ENCODE assay signal across 7 mouse cellular contexts in the genomic region with DNA sequence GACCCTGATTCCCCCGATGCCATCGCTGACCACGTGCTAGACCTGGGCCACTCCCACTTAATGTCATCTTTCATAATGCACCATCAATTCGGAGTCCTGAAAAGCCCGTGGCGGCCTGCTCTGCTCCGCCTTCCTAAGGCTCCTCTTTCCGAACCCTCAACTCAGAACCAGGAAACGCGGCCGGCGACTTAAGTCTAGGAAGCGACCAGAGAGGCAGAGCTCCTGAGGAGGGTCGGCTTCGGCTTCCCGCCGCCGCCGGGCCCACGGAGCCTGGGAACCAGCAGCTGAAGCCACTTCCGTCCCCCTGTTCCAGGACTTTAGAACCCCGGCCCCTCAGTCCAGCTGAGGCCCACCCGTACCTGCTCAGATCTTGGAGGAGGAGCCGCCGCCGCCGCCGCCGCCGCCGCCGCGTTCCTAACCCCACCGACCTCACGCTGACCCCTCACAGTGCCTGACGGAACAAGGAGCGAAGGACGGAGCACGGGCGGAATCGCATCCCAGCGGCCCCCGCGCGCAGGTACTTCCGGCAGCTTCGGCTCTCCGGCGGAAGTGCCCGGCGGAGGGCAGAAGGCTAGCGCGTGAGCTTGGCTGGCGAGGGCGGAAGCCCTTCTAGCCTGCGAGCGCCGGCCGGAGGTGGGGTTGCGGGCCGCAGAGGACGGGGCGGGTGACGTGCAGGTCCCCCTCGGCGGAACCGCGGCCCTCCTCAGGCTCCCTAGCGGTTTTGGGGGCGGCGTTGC. TPM values are rescaled to one million over a fixed set of nuclear protein-coding genes. Genes with fewer than 3 reads are reported as not detected.
DNase-seq lines count a peak whose midpoint lies in the region; ATAC-seq lines count a peak whose summit lies in the region.

Zgpat (plus strand) TSS at position 69 of the 737 bp plus-strand sequence.
Arfrp1 (minus strand) TSS at position 545 of the 737 bp plus-strand sequence.

- H3K36me3 ChIP-seq in embryonic facial prominence, embryonic 11.5 days (replicated peaks; ENCODE audit: control insufficient read depth, insufficient read depth, low read depth, low read length), result peaks cover 4% of the 10 kb centered on the region
- H3K36me3 ChIP-seq in limb, embryonic 11.5 days (ENCODE audit: control insufficient read depth, insufficient read depth, low read length), result peaks cover 20% of the 10 kb centered on the region
- H3K36me3 ChIP-seq in midbrain, embryonic 14.5 days (ENCODE audit: control insufficient read depth, insufficient read depth, low read length), result peaks cover 42% of the 10 kb centered on the region

- ATAC-seq in embryonic facial prominence, embryonic 11.5 days (replicated peaks; ENCODE audit: insufficient number of reproducible peaks, low FRiP score, low TSS enrichment, low read depth), result peak; percentile 90
- peak; percentile 90 for ATAC-seq in limb, embryonic 11.5 days (ENCODE audit: insufficient number of reproducible peaks, low FRiP score, low TSS enrichment, low read depth)
- ATAC-seq in midbrain, embryonic 14.5 days (ENCODE audit: low FRiP score, low TSS enrichment), result peak; percentile 92

- peak within 1 kb of the TSS; percentile 90 for H3K4me3 ChIP-seq in embryonic facial prominence, embryonic 11.5 days (ENCODE audit: low read depth, low read length)
- peak within 1 kb of the TSS; percentile 83 for H3K4me3 ChIP-seq in limb, embryonic 11.5 days (ENCODE audit: low read depth, low read length)
- H3K4me3 ChIP-seq in midbrain, embryonic 14.5 days (replicated peaks; ENCODE audit: low read depth, low read length), result peak within 1 kb of the TSS; percentile 85

- H3K4me2 ChIP-seq in embryonic facial prominence, embryonic 11.5 days (ENCODE audit: low read depth, low read length), result peak within 1 kb of the TSS; percentile 90
- peak within 1 kb of the TSS; percentile 92 for H3K4me2 ChIP-seq in limb, embryonic 11.5 days (ENCODE audit: low read depth, severe bottlenecking)
- peak within 1 kb of the TSS; percentile 98 for H3K4me2 ChIP-seq in midbrain, embryonic 14.5 days (ENCODE audit: low read length)

- H3K4me1 ChIP-seq in embryonic facial prominence, embryonic 11.5 days (ENCODE audit: control insufficient read depth, insufficient read depth, low read length), result no peaks in the 10 kb centered on the region
- H3K4me1 ChIP-seq in limb, embryonic 11.5 days (ENCODE audit: control insufficient read depth, insufficient read depth, low read length), result peaks cover 11% of the 10 kb centered on the region
- H3K4me1 ChIP-seq in midbrain, embryonic 14.5 days (ENCODE audit: control insufficient read depth, insufficient read depth, low read length), result peaks cover 33% of the 10 kb centered on the region

- no peaks in the 10 kb centered on the region for H3K27me3 ChIP-seq in embryonic facial prominence, embryonic 11.5 days (ENCODE audit: control insufficient read depth, insufficient read depth, low read length)
- H3K27me3 ChIP-seq in limb, embryonic 11.5 days (ENCODE audit: control insufficient read depth, insufficient read depth, low read length), result no peaks in the 10 kb centered on the region
- H3K27me3 ChIP-seq in midbrain, embryonic 14.5 days (ENCODE audit: control insufficient read depth, insufficient read depth, low read length), result no peaks in the 10 kb centered on the region

- WGBS in embryonic facial prominence, embryonic 11.5 days, result under 1% methylated on average over 71 of the region's 71 CpGs
- WGBS in limb, embryonic 11.5 days, result under 1% methylated on average over 71 of the region's 71 CpGs
- WGBS in midbrain, embryonic 14.5 days, result under 1% methylated on average over 71 of the region's 71 CpGs

- no peaks in the 10 kb centered on the region for H3K9me3 ChIP-seq in embryonic facial prominence, embryonic 11.5 days (replicated peaks; ENCODE audit: control insufficient read depth, low read length)
- H3K9me3 ChIP-seq in limb, embryonic 11.5 days (ENCODE audit: control insufficient read depth, low read length), result no peaks in the 10 kb centered on the region; the same call in 1 of the 2 replicates
- H3K9me3 ChIP-seq in midbrain, embryonic 14.5 days (ENCODE audit: control insufficient read depth, low read length), result no peaks in the 10 kb centered on the region

- H3K9ac ChIP-seq in embryonic facial prominence, embryonic 11.5 days (replicated peaks; ENCODE audit: low read length), result peak within 1 kb of the TSS; percentile 84
- peak within 1 kb of the TSS; percentile 89 for H3K9ac ChIP-seq in limb, embryonic 11.5 days (ENCODE audit: low read length)
- peak within 1 kb of the TSS; percentile 86 for H3K9ac ChIP-seq in midbrain, embryonic 14.5 days (replicated peaks; ENCODE audit: low read length)

- H3K27ac ChIP-seq in embryonic facial prominence, embryonic 11.5 days (replicated peaks; ENCODE audit: low read depth, low read length), result peak within 1 kb of the TSS; percentile 74
- H3K27ac ChIP-seq in limb, embryonic 11.5 days (replicated peaks; ENCODE audit: low read depth, low read length), result peak within 1 kb of the TSS; percentile 82
- H3K27ac ChIP-seq in midbrain, embryonic 14.5 days (replicated peaks; ENCODE audit: low read depth, low read length), result peak within 1 kb of the TSS; percentile 88

- DNase-seq in adrenal gland, postnatal 14 days, result peak; percentile 95
- peak; percentile 92 for DNase-seq in embryonic facial prominence, embryonic 11.5 days (ENCODE audit: low spot score)
- DNase-seq in heart, adult 11 months, result peak; percentile 99
- DNase-seq in kidney, adult 18-20 months, result peak; percentile 92
- DNase-seq in limb, embryonic 11.5 days (ENCODE audit: low spot score), result peak; percentile 92
- peak; percentile 93 for DNase-seq in midbrain, embryonic 14.5 days
- DNase-seq in spleen, adult 18-20 months, result peak; percentile 80 to 85

RNA-seq across cellular contexts. Expression of gene Zgpat, which starts in this region (rescaled TPM):
- 35.3 and 37.9 TPM in 2 replicates for total RNA-seq in adrenal gland, postnatal 14 days (2021)
- polyA plus RNA-seq in embryonic facial prominence, embryonic 11.5 days (2014; fragmentation: Nextera tagmentation; extraction: Ambion mirVana), result 29.1 and 37.0 TPM in 2 replicates
- 35.0 and 40.2 TPM in 2 replicates for polyA plus RNA-seq in limb, embryonic 11.5 days (2014; fragmentation: Nextera tagmentation; extraction: Ambion mirVana)
- 65.0 and 67.7 TPM in 2 replicates for polyA plus RNA-seq in midbrain, embryonic 14.5 days (2014; fragmentation: Nextera tagmentation; extraction: Ambion mirVana)

RNA-seq across cellular contexts. Expression of gene Arfrp1, which starts in this region (rescaled TPM):
- 36.4 and 49.3 TPM in 2 replicates for total RNA-seq in adrenal gland, postnatal 14 days (2021)
- polyA plus RNA-seq in embryonic facial prominence, embryonic 11.5 days (2014; fragmentation: Nextera tagmentation; extraction: Ambion mirVana), result 49.7 and 50.8 TPM in 2 replicates
- 57.3 and 63.7 TPM in 2 replicates for polyA plus RNA-seq in limb, embryonic 11.5 days (2014; fragmentation: Nextera tagmentation; extraction: Ambion mirVana)
- polyA plus RNA-seq in midbrain, embryonic 14.5 days (2014; fragmentation: Nextera tagmentation; extraction: Ambion mirVana), result 65.8 and 76.2 TPM in 2 replicates

Comparison
In these comparisons a context has a peak if more than half of its experiments do, and no peak if none do; other contexts are left out.
1. Peak in every context shown above with its lines: DNase-seq, ATAC-seq, H3K4me3 ChIP-seq and H3K27ac ChIP-seq.